Mouse (Mus musculus): Measurements from ENCODE around the gene Olfr794. TPM values are rescaled to one million over a fixed set of nuclear protein-coding genes. Genes with fewer than 3 reads are reported as not detected.

Olfr794 gene
- not detected in 2 replicates for polyA plus RNA-seq (2015; fragmentation: Nextera tagmentation; extraction: Ambion mirVana)

- Histone ChIP-seq H3K9ac (no peak within 1 kb of the TSS), H3K4me2 (no peak within 1 kb of the TSS), H3K9me3 (no peaks in the 10 kb centered on the region), H3K4me1 (no peaks in the 10 kb centered on the region), H3K36me3 (no peaks in the 10 kb centered on the region), H3K27me3 (no peaks in the 10 kb centered on the region), H3K4me3 (no peak within 1 kb of the TSS), H3K27ac (no peak within 1 kb of the TSS)
- ATAC-seq (ENCODE audit: insufficient number of reproducible peaks, insufficient read depth, low FRiP score, low TSS enrichment, low read depth): no peak
- 80% methylated on average over 2 of the region's 2 CpGs for WGBS
These were observed at the start of gene Olfr794 for GRCm38 (mm10) chr10:129567355-129567754. TSS of gene Olfr794 (plus strand) at chr10:129567655.

- H3K9me3 ChIP-seq: no peaks in the 10 kb centered on the region
- 65% methylated on average over 3 of the region's 3 CpGs for WGBS
- no peak within 1 kb of the TSS for H3K4me3 ChIP-seq
- no peak within 1 kb of the TSS for H3K27ac ChIP-seq
- no peak within 1 kb of the TSS for H3K9ac ChIP-seq
- ATAC-seq (ENCODE audit: insufficient number of reproducible peaks, insufficient read depth, low FRiP score, low TSS enrichment, low read depth): no peak
- H3K4me1 ChIP-seq: no peaks in the 10 kb centered on the region
- H3K4me2 ChIP-seq: no peak within 1 kb of the TSS
- no peaks in the 10 kb centered on the region for H3K36me3 ChIP-seq
- no peaks in the 10 kb centered on the region for H3K27me3 ChIP-seq
These were observed 46.0 kb upstream of the Olfr794 start, which contains the start of gene Olfr791 for GRCm38 (mm10) chr10:129521492-129521891. TSS of gene Olfr791 (plus strand) at chr10:129521792.

- no peak within 1 kb of the TSS for H3K27ac ChIP-seq
- no peak within 1 kb of the TSS for H3K4me3 ChIP-seq
- no peaks in the 10 kb centered on the region for H3K4me1 ChIP-seq
- no peak within 1 kb of the TSS for H3K9ac ChIP-seq
- no peak for ATAC-seq (ENCODE audit: insufficient number of reproducible peaks, insufficient read depth, low FRiP score, low TSS enrichment, low read depth)
- no peaks in the 10 kb centered on the region for H3K36me3 ChIP-seq
- H3K27me3 ChIP-seq: no peaks in the 10 kb centered on the region
- H3K9me3 ChIP-seq: peaks cover 5% of the 10 kb centered on the region; the same call in 1 of the 2 replicates
- H3K4me2 ChIP-seq: no peak within 1 kb of the TSS
- WGBS: 67% methylated on average over 1 of the region's 1 CpGs
These were observed 28.6 kb upstream of the Olfr794 start, which contains the start of gene Olfr792 for GRCm38 (mm10) chr10:129538862-129539261. TSS of gene Olfr792 (plus strand) at chr10:129539162.

- 66% methylated on average over 1 of the region's 1 CpGs for WGBS
- H3K4me1 ChIP-seq: no peaks in the 10 kb centered on the region
- H3K9ac ChIP-seq: no peak overlapping the region
- H3K36me3 ChIP-seq: no peaks in the 10 kb centered on the region
- no peak overlapping the region for H3K27ac ChIP-seq
- H3K4me2 ChIP-seq: no peak overlapping the region
- H3K9me3 ChIP-seq: peaks cover 5% of the 10 kb centered on the region; the same call in 1 of the 2 replicates
- no peaks in the 10 kb centered on the region for H3K27me3 ChIP-seq
- no peak for ATAC-seq (ENCODE audit: insufficient number of reproducible peaks, insufficient read depth, low FRiP score, low TSS enrichment, low read depth)
- no peak overlapping the region for H3K4me3 ChIP-seq
These were observed 18.1 kb upstream of the Olfr794 start for GRCm38 (mm10) chr10:129549354-129549753.

- H3K4me2 ChIP-seq: no peak overlapping the region
- H3K9me3 ChIP-seq: no peaks in the 10 kb centered on the region
- no peak for ATAC-seq (ENCODE audit: insufficient number of reproducible peaks, insufficient read depth, low FRiP score, low TSS enrichment, low read depth)
- no peaks in the 10 kb centered on the region for H3K4me1 ChIP-seq
- H3K9ac ChIP-seq: no peak overlapping the region
- 55% methylated on average over 1 of the region's 1 CpGs for WGBS
- no peak overlapping the region for H3K27ac ChIP-seq
- no peak overlapping the region for H3K4me3 ChIP-seq
- no peaks in the 10 kb centered on the region for H3K36me3 ChIP-seq
- no peaks in the 10 kb centered on the region for H3K27me3 ChIP-seq
These were observed 9.6 kb downstream of the Olfr794 start for GRCm38 (mm10) chr10:129577066-129577465.

GRCm38 (mm10) chr10:129612470-129612869 is 45.0 kb downstream of the Olfr794 start, which contains the start of gene Olfr796:
TSS of gene Olfr796 (minus strand) at chr10:129612570.
- H3K4me1 ChIP-seq: no peaks in the 10 kb centered on the region
- no peaks in the 10 kb centered on the region for H3K9me3 ChIP-seq
- ATAC-seq (ENCODE audit: insufficient number of reproducible peaks, insufficient read depth, low FRiP score, low TSS enrichment, low read depth): no peak
- H3K9ac ChIP-seq: no peak within 1 kb of the TSS
- H3K27me3 ChIP-seq: no peaks in the 10 kb centered on the region
- no peaks in the 10 kb centered on the region for H3K36me3 ChIP-seq
- WGBS: 94% methylated on average over 1 of the region's 1 CpGs
- no peak within 1 kb of the TSS for H3K4me2 ChIP-seq
- H3K27ac ChIP-seq: no peak within 1 kb of the TSS
- no peak within 1 kb of the TSS for H3K4me3 ChIP-seq

- Histone ChIP-seq H3K4me3 (no peak overlapping the region), H3K9me3 (no peaks in the 10 kb centered on the region), H3K27ac (no peak overlapping the region), H3K4me1 (no peaks in the 10 kb centered on the region), H3K9ac (no peak overlapping the region), H3K36me3 (no peaks in the 10 kb centered on the region), H3K27me3 (no peaks in the 10 kb centered on the region), H3K4me2 (no peak overlapping the region)
- ATAC-seq (ENCODE audit: insufficient number of reproducible peaks, insufficient read depth, low FRiP score, low TSS enrichment, low read depth): no peak
- WGBS: 41% methylated on average over 1 of the region's 1 CpGs
These were observed 54.3 kb downstream of the Olfr794 start for GRCm38 (mm10) chr10:129621724-129622123.

Small RNAs within 50 kb of the gene (microRNA-seq; reads per million reads assigned to microRNA genes)
- gene Gm23252: not detected

Other genes with a start within 250 kb of the Olfr794 start
- gene Olfr780, start 249.5 kb upstream of the Olfr794 start, polyA plus RNA-seq (2015; fragmentation: Nextera tagmentation; extraction: Ambion mirVana): not detected in 2 replicates
- not detected in 2 replicates for gene Olfr781, start 238.8 kb upstream of the Olfr794 start, polyA plus RNA-seq (2015; fragmentation: Nextera tagmentation; extraction: Ambion mirVana)
- not detected in 2 replicates for gene Olfr782, start 218.8 kb upstream of the Olfr794 start, polyA plus RNA-seq (2015; fragmentation: Nextera tagmentation; extraction: Ambion mirVana)
- gene Olfr784, start 183.6 kb upstream of the Olfr794 start, polyA plus RNA-seq (2015; fragmentation: Nextera tagmentation; extraction: Ambion mirVana): 0.11 TPM in 1 of 2 replicates, not detected in the other
- not detected in 2 replicates for gene Olfr785, start 162.2 kb upstream of the Olfr794 start, polyA plus RNA-seq (2015; fragmentation: Nextera tagmentation; extraction: Ambion mirVana)
- gene Olfr786, start 140.3 kb upstream of the Olfr794 start, polyA plus RNA-seq (2015; fragmentation: Nextera tagmentation; extraction: Ambion mirVana): not detected in 2 replicates
- gene Olfr787, start 105.8 kb upstream of the Olfr794 start, polyA plus RNA-seq (2015; fragmentation: Nextera tagmentation; extraction: Ambion mirVana): not detected in 2 replicates
- not detected in 2 replicates for gene Olfr788, start 96.7 kb upstream of the Olfr794 start, polyA plus RNA-seq (2015; fragmentation: Nextera tagmentation; extraction: Ambion mirVana)
- not detected in 2 replicates for gene Olfr789, start 82.9 kb upstream of the Olfr794 start, polyA plus RNA-seq (2015; fragmentation: Nextera tagmentation; extraction: Ambion mirVana)
- gene Olfr790, start 69.2 kb upstream of the Olfr794 start, polyA plus RNA-seq (2015; fragmentation: Nextera tagmentation; extraction: Ambion mirVana): not detected in 2 replicates
- gene Olfr791, start 45.9 kb upstream of the Olfr794 start, polyA plus RNA-seq (2015; fragmentation: Nextera tagmentation; extraction: Ambion mirVana): not detected in 2 replicates
- gene Olfr792, start 28.5 kb upstream of the Olfr794 start, polyA plus RNA-seq (2015; fragmentation: Nextera tagmentation; extraction: Ambion mirVana): not detected in 2 replicates
- not detected in 2 replicates for gene Olfr796, start 44.9 kb downstream of the Olfr794 start, polyA plus RNA-seq (2015; fragmentation: Nextera tagmentation; extraction: Ambion mirVana)
- not detected in 2 replicates for gene Olfr798, start 60.3 kb downstream of the Olfr794 start, polyA plus RNA-seq (2015; fragmentation: Nextera tagmentation; extraction: Ambion mirVana)
- not detected in 2 replicates for gene Olfr799, start 69.8 kb downstream of the Olfr794 start, polyA plus RNA-seq (2015; fragmentation: Nextera tagmentation; extraction: Ambion mirVana)
- not detected in 2 replicates for gene Olfr800, start 90.0 kb downstream of the Olfr794 start, polyA plus RNA-seq (2015; fragmentation: Nextera tagmentation; extraction: Ambion mirVana)
- not detected in 2 replicates for gene Olfr801, start 106.2 kb downstream of the Olfr794 start, polyA plus RNA-seq (2015; fragmentation: Nextera tagmentation; extraction: Ambion mirVana)
- not detected in 2 replicates for gene Olfr802, start 120.5 kb downstream of the Olfr794 start, polyA plus RNA-seq (2015; fragmentation: Nextera tagmentation; extraction: Ambion mirVana)
- not detected in 2 replicates for gene Olfr803, start 126.6 kb downstream of the Olfr794 start, polyA plus RNA-seq (2015; fragmentation: Nextera tagmentation; extraction: Ambion mirVana)
- not detected in 2 replicates for gene Olfr804, start 135.6 kb downstream of the Olfr794 start, polyA plus RNA-seq (2015; fragmentation: Nextera tagmentation; extraction: Ambion mirVana)
- not detected in 2 replicates for gene Olfr805, start 161.7 kb downstream of the Olfr794 start, polyA plus RNA-seq (2015; fragmentation: Nextera tagmentation; extraction: Ambion mirVana)
- not detected in 2 replicates for gene Olfr806, start 174.3 kb downstream of the Olfr794 start, polyA plus RNA-seq (2015; fragmentation: Nextera tagmentation; extraction: Ambion mirVana)
- not detected in 2 replicates for gene Olfr807, start 190.1 kb downstream of the Olfr794 start, polyA plus RNA-seq (2015; fragmentation: Nextera tagmentation; extraction: Ambion mirVana)
- not detected in 2 replicates for gene Olfr808, start 197.8 kb downstream of the Olfr794 start, polyA plus RNA-seq (2015; fragmentation: Nextera tagmentation; extraction: Ambion mirVana)
- gene Olfr809, start 207.0 kb downstream of the Olfr794 start, polyA plus RNA-seq (2015; fragmentation: Nextera tagmentation; extraction: Ambion mirVana): not detected in 2 replicates
- 0.06 TPM in 1 of 2 replicates, not detected in the other for gene Olfr810, start 227.3 kb downstream of the Olfr794 start, polyA plus RNA-seq (2015; fragmentation: Nextera tagmentation; extraction: Ambion mirVana)
- gene Olfr811, start 236.7 kb downstream of the Olfr794 start, polyA plus RNA-seq (2015; fragmentation: Nextera tagmentation; extraction: Ambion mirVana): not detected in 2 replicates

Data from embryonic facial prominence, embryonic 13.5 days (tissue).